Mouse (Mus musculus) thymus, adult 2 months (tissue): Measurements from ENCODE around the gene Pigl.

ENCODE experiments used
- CTCF ChIP-seq: fragments of 200-500 bp; IDR thresholded peaks from 2 replicates; pipeline ENCODE4 v1.5.1; 2012; ENCODE audit warnings: mild to moderate bottlenecking, control low read depth, low read length, moderate library complexity, borderline replicate concordance; ENCODE audit not compliant: control insufficient read depth, poor library complexity, insufficient read depth; ENCODE audit errors: extremely low read depth
- POLR2A ChIP-seq: fragments of 200-500 bp; IDR thresholded peaks from 2 replicates; pipeline ENCODE4 v1.6.1; 2012; ENCODE audit warnings: mild to moderate bottlenecking, low read length, control low read depth, moderate library complexity; ENCODE audit not compliant: control insufficient read depth, poor library complexity, insufficient read depth; ENCODE audit errors: extremely low read depth

GRCm38 (mm10) chr11:62466546-62466945 lies 8.3 kb downstream of the Pigl start:
- TF ChIP-seq CTCF (no peak), POLR2A (no peak)
